Mouse (Mus musculus): ENCODE data around the gene Qrich2.
"Not testable (repeated sequence)": the region's sequence is repeated elsewhere in the genome, so short reads cannot be mapped to it uniquely, and the experiment has no call there.

DNA sequence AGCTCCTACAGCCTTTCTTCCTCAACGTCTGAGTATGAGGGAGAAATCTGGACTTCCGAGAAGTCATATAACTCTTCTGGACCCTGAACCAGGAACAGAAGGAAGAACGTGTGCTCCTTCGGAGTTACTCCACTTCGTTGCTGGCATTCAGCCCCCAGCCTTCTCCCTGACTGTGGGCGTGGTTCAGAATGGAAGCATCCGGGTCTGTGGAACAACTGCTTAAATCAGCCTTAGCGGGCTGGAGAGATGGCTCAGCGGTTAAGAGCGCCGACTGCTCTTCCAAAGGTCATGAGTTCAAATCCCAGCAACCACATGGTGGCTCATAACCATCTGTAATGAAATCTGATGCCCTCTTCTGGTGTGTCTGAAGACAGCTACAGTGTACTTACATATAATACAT is 39.7 kb downstream of the Qrich2 start:
- not testable (repeated sequence) for TF ChIP-seq POLR2A (IDR thresholded peaks at IDR 0.05; ENCODE audit: insufficient read depth, low read depth, low read length); CTCF (IDR thresholded peaks at IDR 0.05)
